Mouse (Mus musculus) c-Kit-negative CD71-positive TER-119-positive erythroid progenitor cells, embryonic 14.5 days (primary cell): Measurements from ENCODE around the gene Caskin2.

Experiments used
- DNase-seq: peaks from one replicate; pipeline ENCODE4 v3.0.0-alpha.2; 2013; ENCODE audit warnings: low read depth, low spot score

Caskin2 gene

GRCm38 (mm10) chr11:115831518-115831917 lies 18.1 kb upstream of the Caskin2 start:
- no peak for DNase-seq

GRCm38 (mm10) chr11:115830550-115831325 lies 17.3 kb upstream of the Caskin2 start:
- no peak for DNase-seq

GRCm38 (mm10) chr11:115829036-115829435 lies 15.6 kb upstream of the Caskin2 start:
- DNase-seq = no peak

- no peak for DNase-seq
These were observed 14.2 kb upstream of the Caskin2 start for GRCm38 (mm10) chr11:115827624-115828023.

GRCm38 (mm10) chr11:115826487-115826886 lies 13.0 kb upstream of the Caskin2 start:
- DNase-seq = no peak

GRCm38 (mm10) chr11:115824813-115825212 lies 11.4 kb upstream of the Caskin2 start:
- DNase-seq = no peak

GRCm38 (mm10) chr11:115823774-115824740 lies 10.6 kb upstream of the Caskin2 start, which contains the start of gene Llgl2:
Gene Llgl2, plus strand, starts transcription at chr11:115824049.
- DNase-seq = peak; percentile 86

- DNase-seq = no peak
These were observed 7.6 kb upstream of the Caskin2 start for GRCm38 (mm10) chr11:115821001-115821400.

GRCm38 (mm10) chr11:115819915-115820623 lies 6.6 kb upstream of the Caskin2 start:
- DNase-seq = no peak

- DNase-seq = no peak
These were observed 3.9 kb upstream of the Caskin2 start for GRCm38 (mm10) chr11:115817331-115817730.

- DNase-seq = peak; percentile 80
These were observed 1.4 kb upstream of the Caskin2 start, which contains the start of gene Tsen54 for GRCm38 (mm10) chr11:115814605-115815450. Gene Tsen54, plus strand, starts transcription at chr11:115814724.

- DNase-seq = no peak
These were observed 662 bp downstream of the Caskin2 start for GRCm38 (mm10) chr11:115812533-115813420.

- DNase-seq = no peak
These were observed 1.3 kb downstream of the Caskin2 start for GRCm38 (mm10) chr11:115812095-115812494.

GRCm38 (mm10) chr11:115811381-115812093 lies 1.9 kb downstream of the Caskin2 start:
- no peak for DNase-seq

- no peak for DNase-seq
These were observed 3.1 kb downstream of the Caskin2 start for GRCm38 (mm10) chr11:115810377-115810776.

- no peak for DNase-seq
These were observed 4.1 kb downstream of the Caskin2 start for GRCm38 (mm10) chr11:115809311-115809781.

- no peak for DNase-seq
These were observed 4.6 kb downstream of the Caskin2 start for GRCm38 (mm10) chr11:115808696-115809310.

- DNase-seq = no peak
These were observed 5.5 kb downstream of the Caskin2 start for GRCm38 (mm10) chr11:115807971-115808370.
